ENCODE assay signal across 20 mouse cellular contexts in genomic region chr15:80673337-80674095, GRCm38 (mm10). TPM values are rescaled to one million over a fixed set of nuclear protein-coding genes. Genes with fewer than 3 reads are reported as not detected.
A peak's percentile ranks its signal among the peaks of the same experiment; 100 is the strongest.
DNase-seq lines count a peak whose midpoint lies in the region; ATAC-seq and TF ChIP-seq lines count a peak whose summit lies in the region.
"Had no signal": no experiment of that assay in that cellular context is flagged by ENCODE, and none has a peak within 500 bp of the region (broad histone marks: within the 10 kb centered on the region; RNA-seq: fewer than 3 reads in every experiment).

No protein-coding gene starts in this region.

- H3K4me3 ChIP-seq in embryonic facial prominence, embryonic 15.5 days (replicated peaks): no peak overlapping the region
- H3K4me3 ChIP-seq in embryonic facial prominence, embryonic 10.5 days: no peak overlapping the region
- H3K4me3 ChIP-seq in intestine, postnatal 0 days (ENCODE audit: low read depth, low read length): peak overlapping the region; percentile 54; the same call in 1 of the 2 replicates
- no peak overlapping the region for H3K4me3 ChIP-seq in olfactory bulb, adult 2 months (ENCODE audit: insufficient read depth, low read depth, low read length)
- H3K4me3 ChIP-seq: erythroblast, embryonic 14.5 days; heart, embryonic 12.5 days; hindbrain, embryonic 15.5 days; liver, embryonic 13.5 days had no signal

- H3K4me1 ChIP-seq in embryonic facial prominence, embryonic 15.5 days: peaks cover 20% of the 10 kb centered on the region
- H3K4me1 ChIP-seq in embryonic facial prominence, embryonic 10.5 days: peaks cover 14% of the 10 kb centered on the region
- peaks cover 3% of the 10 kb centered on the region; the same call in 1 of the 2 replicates for H3K4me1 ChIP-seq in intestine, postnatal 0 days (replicated peaks; ENCODE audit: control insufficient read depth, insufficient read depth, low read length)
- peaks cover 35% of the 10 kb centered on the region for H3K4me1 ChIP-seq in olfactory bulb, adult 2 months (ENCODE audit: control insufficient read depth, insufficient read depth, low read length)

- no peak for ATAC-seq in embryonic facial prominence, embryonic 15.5 days (ENCODE audit: insufficient number of reproducible peaks, low FRiP score, low TSS enrichment, low read depth)
- ATAC-seq in intestine, postnatal 0 days: 0 out of 2 replicates have a peak, but pooled peaks have one; percentile 19
- ATAC-seq: activated CD4-positive, CD25-positive, alpha-beta regulatory T cell, adult 4 months; forebrain, embryonic 16.5 days; Patski had no signal

- intact Hi-C loops in left cerebral cortex, postnatal 36 days (cut with DNase I): no loop called here

- WGBS in embryonic facial prominence, embryonic 15.5 days: 61% methylated on average over 4 of the region's 4 CpGs
- 65% methylated on average over 4 of the region's 4 CpGs for WGBS in embryonic facial prominence, embryonic 10.5 days
- 55% methylated on average over 4 of the region's 4 CpGs for WGBS in intestine, postnatal 0 days
- WGBS in olfactory bulb, adult 2 months: 64% methylated on average over 4 of the region's 4 CpGs

- peaks cover 36% of the 10 kb centered on the region for H3K27me3 ChIP-seq in embryonic facial prominence, embryonic 15.5 days
- H3K27me3 ChIP-seq in embryonic facial prominence, embryonic 10.5 days (replicated peaks; ENCODE audit: low read depth, poor library complexity, severe bottlenecking): peaks cover 68% of the 10 kb centered on the region
- H3K27me3 ChIP-seq in intestine, postnatal 0 days (replicated peaks; ENCODE audit: control insufficient read depth, insufficient read depth, low read length): no peaks in the 10 kb centered on the region

- TF ChIP-seq CTCF in intestine, postnatal 0 days (IDR thresholded peaks at IDR 0.05; ENCODE audit: low read depth): no peak
- TF ChIP-seq CTCF in olfactory bulb, adult 2 months (IDR thresholded peaks at IDR 0.05; ENCODE audit: insufficient read depth, low read depth, low read length): no peak

- 0 out of 2 replicates have a peak overlapping the region, but pooled peaks have one; percentile 68 for H3K4me2 ChIP-seq in embryonic facial prominence, embryonic 15.5 days (replicated peaks)
- peak overlapping the region; percentile 79 for H3K4me2 ChIP-seq in intestine, postnatal 0 days (replicated peaks; ENCODE audit: low read depth)
- H3K4me2 ChIP-seq: heart, embryonic 12.5 days; hindbrain, embryonic 15.5 days; liver, embryonic 13.5 days had no signal

- no peaks in the 10 kb centered on the region for H3K36me3 ChIP-seq in embryonic facial prominence, embryonic 15.5 days
- H3K36me3 ChIP-seq in embryonic facial prominence, embryonic 10.5 days (replicated peaks): no peaks in the 10 kb centered on the region
- no peaks in the 10 kb centered on the region for H3K36me3 ChIP-seq in intestine, postnatal 0 days (ENCODE audit: control insufficient read depth, insufficient read depth)
- H3K36me3 ChIP-seq: heart, embryonic 12.5 days; hindbrain, embryonic 15.5 days; liver, embryonic 13.5 days had no signal

- no peak overlapping the region for H3K9ac ChIP-seq in embryonic facial prominence, embryonic 15.5 days
- H3K9ac ChIP-seq in intestine, postnatal 0 days (ENCODE audit: low read depth, low read length): no peak overlapping the region
- H3K9ac ChIP-seq: heart, embryonic 12.5 days; hindbrain, embryonic 15.5 days; liver, embryonic 13.5 days had no signal

- H3K27ac ChIP-seq in embryonic facial prominence, embryonic 15.5 days (replicated peaks): no peak overlapping the region
- H3K27ac ChIP-seq in embryonic facial prominence, embryonic 10.5 days (replicated peaks): no peak overlapping the region
- H3K27ac ChIP-seq in intestine, postnatal 0 days (ENCODE audit: low read depth, low read length): peak overlapping the region; percentile 66
- H3K27ac ChIP-seq in olfactory bulb, adult 2 months (ENCODE audit: insufficient read depth, low read depth, low read length): peak overlapping the region; percentile 40; the same call in 1 of the 2 replicates
- H3K27ac ChIP-seq: hindbrain, embryonic 15.5 days; liver, embryonic 13.5 days had no signal

- no peak for TF ChIP-seq POLR2A in olfactory bulb, adult 2 months (IDR thresholded peaks at IDR 0.05; ENCODE audit: insufficient read depth, low read depth, low read length)

- no peak for DNase-seq in embryonic facial prominence, embryonic 10.5 days (ENCODE audit: low spot score)
- DNase-seq in Muller cell, postnatal 12 days (ENCODE audit: inconsistent ontology term): peak; percentile 66
- no peak for DNase-seq in left cerebral cortex, postnatal 36 days (ENCODE audit: low spot score in 2 of 2)
- no peak for DNase-seq in cerebellum, adult 11-12 months
- DNase-seq in cerebellum, adult 18-20 months: no peak
- DNase-seq: adrenal gland, postnatal 25 days; cerebellum, adult 9-11 months; heart, postnatal 36 days; kidney, adult 8-10 months; liver, embryonic 13.5 days; thymus, postnatal 14 days had no signal

- H3K9me3 ChIP-seq in embryonic facial prominence, embryonic 15.5 days (replicated peaks): no peaks in the 10 kb centered on the region
- H3K9me3 ChIP-seq in embryonic facial prominence, embryonic 10.5 days: no peaks in the 10 kb centered on the region
- no peaks in the 10 kb centered on the region for H3K9me3 ChIP-seq in intestine, postnatal 0 days (ENCODE audit: control insufficient read depth)
- H3K9me3 ChIP-seq: heart, embryonic 12.5 days; hindbrain, embryonic 15.5 days; liver, embryonic 13.5 days had no signal

RNA-seq across cellular contexts. Expression of gene Fam83f, which starts 1.9 kb away (rescaled TPM):
- polyA plus RNA-seq in embryonic facial prominence, embryonic 15.5 days (2015; fragmentation: Nextera tagmentation; extraction: Ambion mirVana): 8.4 and 9.0 TPM in 2 replicates
- polyA plus RNA-seq in embryonic facial prominence, embryonic 10.5 days (2016; fragmentation: Nextera tagmentation; extraction: Ambion mirVana): 3.6 and 4.8 TPM in 2 replicates
- 19.0 and 24.4 TPM in 2 replicates for polyA plus RNA-seq in intestine, postnatal 0 days (2015; fragmentation: Nextera tagmentation; extraction: Ambion mirVana)
- not detected in 2 replicates for polyA plus RNA-seq in olfactory bulb, adult 2 months (2012; ENCODE audit: insufficient read depth, insufficient read length, low replicate concordance, missing spikeins)
- total RNA-seq in left cerebral cortex, postnatal 36 days (2021): under 1 TPM; 0.39 TPM
- polyA plus RNA-seq: activated CD4-positive, CD25-positive, alpha-beta regulatory T cell, adult 4 months; erythroblast, embryonic 14.5 days; forebrain, embryonic 16.5 days; Patski had no signal

RNA-seq across cellular contexts. Expression of gene Tnrc6b, which starts 37.6 kb away (rescaled TPM):
- 23.9 and 28.3 TPM in 2 replicates for polyA plus RNA-seq in embryonic facial prominence, embryonic 15.5 days (2015; fragmentation: Nextera tagmentation; extraction: Ambion mirVana)
- polyA plus RNA-seq in embryonic facial prominence, embryonic 10.5 days (2016; fragmentation: Nextera tagmentation; extraction: Ambion mirVana): 44.2 and 46.9 TPM in 2 replicates
- 6.5 and 8.9 TPM in 2 replicates for polyA plus RNA-seq in intestine, postnatal 0 days (2015; fragmentation: Nextera tagmentation; extraction: Ambion mirVana)
- 47.5 and 1,135 TPM in 2 replicates for polyA plus RNA-seq in olfactory bulb, adult 2 months (2012; ENCODE audit: insufficient read depth, insufficient read length, low replicate concordance, missing spikeins)
- 100 to 1,000 TPM; 107 to 142 TPM for total RNA-seq in left cerebral cortex, postnatal 36 days (2021)

Comparison
In these comparisons a context has a peak if more than half of its experiments do, and no peak if none do; other contexts are left out.
1. H3K27ac ChIP-seq: peak in intestine, postnatal 0 days (single experiment) and olfactory bulb, adult 2 months (single experiment); none in embryonic facial prominence, embryonic 15.5 days (single experiment) and embryonic facial prominence, embryonic 10.5 days (single experiment).